Mouse (Mus musculus) left cerebral cortex, adult 18-20 months (tissue): Measurements from ENCODE around the gene Fosl2. TPM values are rescaled to one million over a fixed set of nuclear protein-coding genes. Genes with fewer than 3 reads are reported as not detected.

Experiments used
- DNase-seq, 2 experiments: peaks; one replicate each; pipeline ENCODE4 v3.0.0; 2021 to 2022; ENCODE audit warnings: low spot score in 2 of 2, mixed read lengths in 1 of 2
- long read RNA-seq, 2 experiments: library from polyadenylated mRNA; stranded (forward); transcript quantifications; one replicate each; pipeline ENCODE4 v2.0.0; 2021
- total RNA-seq, 2 experiments: library from RNA; stranded (reverse); gene quantifications; 2 replicates each; pipeline ENCODE4 v1.2.3; 2021

Gene Fosl2
- total RNA-seq = 10 to 100 TPM; 42.4 to 87.8 TPM
- long read RNA-seq, experiment 1, full-length matches to known transcripts = 11 of 26 reads
- long read RNA-seq, experiment 1, partial matches to known transcripts = 15 of 26 reads
- long read RNA-seq, experiment 1, other reads (novel, unspliced or antisense) = 0 of 26 reads
- long read RNA-seq, experiment 2, full-length matches to known transcripts = 1 of 4 reads
- long read RNA-seq, experiment 2, partial matches to known transcripts = 0 of 4 reads
- long read RNA-seq, experiment 2, other reads (novel, unspliced or antisense) = 3 of 4 reads

DNA sequence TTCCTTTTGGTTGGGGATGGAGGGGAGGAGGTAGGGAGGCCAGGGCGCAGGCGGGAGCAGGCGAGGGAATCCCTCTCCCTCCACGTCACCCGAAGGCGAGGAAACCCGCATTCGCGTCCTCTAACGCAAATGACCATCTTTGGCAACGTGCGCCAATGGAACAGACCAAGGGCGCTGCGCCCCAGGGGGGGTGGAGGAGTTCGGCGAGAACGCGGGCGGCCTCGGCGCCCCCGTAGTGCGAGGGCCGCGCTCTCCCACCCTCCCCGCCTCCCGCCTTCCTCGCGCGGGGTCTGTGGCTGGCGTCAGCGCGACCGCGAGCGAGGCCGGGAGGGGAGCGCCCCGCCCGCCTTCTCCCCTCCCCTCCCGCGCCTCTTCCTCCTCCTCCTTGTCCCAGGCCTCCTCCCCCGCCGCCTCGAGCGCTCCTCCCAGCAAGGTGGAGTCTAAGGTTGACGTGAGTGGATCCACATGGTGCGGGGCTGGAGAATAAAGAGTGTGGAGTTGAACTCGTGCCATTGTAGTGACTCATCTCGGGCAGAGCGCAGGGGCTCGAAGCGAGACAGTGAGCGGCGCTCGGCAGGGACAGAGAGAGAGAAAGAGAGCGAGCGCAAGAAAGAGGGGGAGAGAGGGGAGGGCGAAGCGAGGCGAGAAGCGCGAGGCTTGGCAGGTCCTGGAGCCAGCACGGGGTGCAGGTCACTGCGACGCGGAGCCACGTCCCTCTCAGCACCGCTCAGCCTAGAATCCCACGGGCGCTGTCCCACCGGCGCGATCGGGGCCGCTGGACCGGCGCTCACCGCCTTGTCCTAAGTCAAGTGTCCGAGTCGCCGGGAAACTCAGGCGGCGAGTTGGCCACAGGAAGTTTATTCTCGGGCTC lies at the start of gene Fosl2:
Fosl2 (plus strand) TSS at position 466 of the 871 bp plus-strand sequence.
- peak; percentile 92 to 95 for DNase-seq

DNA sequence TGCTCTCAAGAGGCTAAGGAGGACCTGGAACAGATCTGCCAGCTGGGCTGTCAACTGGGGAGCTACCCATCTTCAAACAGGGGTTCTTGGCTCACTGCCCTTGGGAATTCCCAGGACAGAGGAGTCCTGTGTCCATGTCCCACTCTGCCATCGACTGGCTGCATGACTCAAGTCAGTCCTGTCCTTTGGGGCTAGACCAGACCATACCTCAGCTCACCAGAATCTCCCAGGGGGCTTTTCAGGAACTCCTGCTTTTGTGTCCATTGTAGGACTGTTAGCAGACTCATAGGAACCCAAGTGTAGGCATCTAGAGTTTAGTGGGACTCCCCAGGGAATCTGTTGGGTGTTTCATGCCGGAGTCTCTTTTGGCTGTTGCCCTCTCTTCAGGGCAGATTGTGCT lies 49.6 kb upstream of the Fosl2 start:
- no peak for DNase-seq

DNA sequence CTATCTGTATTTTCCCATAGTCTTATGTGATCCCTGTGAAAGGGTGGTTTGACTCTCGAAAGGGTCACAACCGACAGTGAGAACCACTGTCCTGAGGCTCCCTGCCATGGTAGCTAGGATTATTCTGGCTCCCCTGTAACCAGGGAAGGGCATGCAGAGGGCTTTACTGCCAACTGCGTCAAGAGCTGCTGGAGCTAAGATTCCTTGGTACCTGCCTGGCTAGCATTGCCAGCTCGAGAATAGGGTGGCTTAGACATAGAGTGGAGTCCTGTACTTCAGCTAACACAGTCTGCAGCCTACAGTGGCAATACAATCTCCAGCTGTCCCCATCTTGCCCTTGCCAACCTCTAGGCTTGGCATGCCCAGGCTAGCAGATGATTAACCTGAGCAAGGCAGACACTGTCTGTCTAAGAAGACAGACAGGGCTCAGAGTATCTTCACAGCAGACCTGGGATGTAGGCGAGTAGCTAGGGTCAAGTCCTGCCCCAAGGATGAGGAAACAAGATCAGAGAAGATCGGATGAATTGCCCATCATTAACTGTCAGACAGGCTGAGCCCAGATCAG lies 49.0 kb upstream of the Fosl2 start:
- no peak for DNase-seq

DNA sequence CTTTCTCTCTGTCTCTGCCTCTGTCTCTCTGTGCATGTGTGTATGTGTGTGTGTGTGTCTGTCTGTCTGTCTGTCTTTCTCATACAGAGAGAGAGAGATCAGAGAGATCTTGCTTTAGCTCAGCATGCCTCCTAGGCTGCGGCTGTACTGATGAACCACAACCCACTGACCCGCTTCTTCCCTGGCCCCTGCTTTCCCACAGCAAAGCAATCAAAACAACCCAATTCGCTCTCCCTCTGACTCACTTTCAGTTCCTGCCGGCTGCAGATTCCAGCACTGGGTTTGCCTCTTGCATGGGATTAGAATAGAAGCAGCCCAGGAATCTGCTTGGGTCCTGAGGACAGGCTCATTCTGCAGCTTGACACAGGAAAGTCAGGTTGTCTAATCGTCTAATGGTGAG lies 46.1 kb upstream of the Fosl2 start:
- DNase-seq = no peak

DNA sequence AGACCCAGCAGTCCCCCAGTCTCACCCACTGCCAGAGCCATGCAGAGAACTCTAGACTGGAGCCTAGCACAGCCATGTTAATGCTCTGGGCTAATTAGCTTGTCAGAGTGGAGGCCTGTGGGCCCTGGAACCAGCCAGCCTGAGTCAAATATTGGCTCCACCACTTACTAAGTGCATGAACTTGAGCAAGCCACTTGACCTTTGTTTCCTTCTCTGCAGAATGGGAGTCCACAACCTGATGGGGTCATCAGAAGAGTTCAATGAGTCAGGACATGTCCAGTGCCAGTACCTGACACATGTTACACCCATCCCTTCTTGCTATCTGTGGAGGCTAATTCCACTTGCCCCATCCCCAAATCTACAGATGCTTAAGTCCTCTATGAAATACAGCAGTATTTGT lies 43.3 kb upstream of the Fosl2 start:
- no peak for DNase-seq

DNA sequence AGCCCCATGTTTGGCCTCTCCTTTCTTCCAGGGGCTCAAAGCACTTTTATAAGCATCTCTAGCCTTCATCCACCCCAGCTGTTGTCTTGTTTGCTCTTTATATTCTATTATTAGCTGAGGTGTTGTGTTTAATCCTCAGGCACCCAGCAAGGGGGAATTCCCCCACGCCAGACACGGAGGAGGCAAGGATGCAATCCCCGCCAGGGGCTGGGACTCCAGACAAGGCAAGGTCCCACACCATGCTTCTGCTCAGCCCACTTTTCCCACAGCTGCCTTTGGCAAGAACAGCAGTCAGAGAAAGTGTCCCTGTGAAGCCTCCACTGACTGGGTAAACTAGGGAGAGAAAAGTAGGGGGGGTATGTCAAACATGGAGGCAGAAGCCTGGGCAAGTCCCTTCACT lies 36.9 kb upstream of the Fosl2 start:
- no peak for DNase-seq

DNA sequence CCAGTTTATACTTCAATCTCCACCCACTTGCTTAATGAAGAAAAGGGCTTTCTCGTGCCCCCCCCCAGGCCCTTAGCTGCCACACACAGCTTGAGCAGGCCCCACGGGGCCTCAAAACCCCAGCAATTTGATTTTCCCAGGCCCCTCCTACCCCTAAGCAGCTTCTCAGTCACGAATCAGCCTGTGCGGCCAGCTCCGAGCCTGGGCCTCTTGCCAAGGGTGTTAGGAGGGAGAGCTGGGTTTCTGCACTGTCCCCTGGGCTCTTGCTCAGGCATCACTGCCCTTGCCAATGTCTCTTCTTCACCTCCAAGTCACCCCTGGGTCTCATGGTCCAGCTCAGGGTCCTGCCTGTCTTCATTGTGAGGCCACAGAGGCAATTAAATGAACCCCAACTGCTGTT lies 33.1 kb upstream of the Fosl2 start:
- no peak for DNase-seq

DNA sequence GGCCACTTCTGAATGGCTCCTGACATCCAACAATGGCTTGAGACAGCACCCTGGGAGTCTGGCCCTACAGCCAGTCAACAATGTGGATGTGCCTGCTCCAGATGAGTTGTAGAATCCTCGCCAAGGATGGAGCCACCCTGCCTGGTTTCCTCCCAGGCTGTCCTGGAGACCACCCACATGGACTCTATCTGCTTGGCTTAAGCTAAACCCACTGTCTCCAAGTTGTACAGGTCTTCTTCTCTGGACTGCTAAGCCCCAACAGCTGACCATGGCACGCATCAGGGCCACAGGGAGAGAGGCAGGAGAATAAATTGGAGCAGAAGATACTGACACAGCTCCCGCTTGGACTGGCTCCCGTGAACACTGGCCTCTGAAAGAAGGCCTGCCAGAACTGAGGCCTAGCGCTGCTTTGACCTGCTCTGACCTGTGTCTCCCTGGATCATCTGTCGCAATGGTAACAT lies 32.6 kb upstream of the Fosl2 start:
- no peak for DNase-seq

DNA sequence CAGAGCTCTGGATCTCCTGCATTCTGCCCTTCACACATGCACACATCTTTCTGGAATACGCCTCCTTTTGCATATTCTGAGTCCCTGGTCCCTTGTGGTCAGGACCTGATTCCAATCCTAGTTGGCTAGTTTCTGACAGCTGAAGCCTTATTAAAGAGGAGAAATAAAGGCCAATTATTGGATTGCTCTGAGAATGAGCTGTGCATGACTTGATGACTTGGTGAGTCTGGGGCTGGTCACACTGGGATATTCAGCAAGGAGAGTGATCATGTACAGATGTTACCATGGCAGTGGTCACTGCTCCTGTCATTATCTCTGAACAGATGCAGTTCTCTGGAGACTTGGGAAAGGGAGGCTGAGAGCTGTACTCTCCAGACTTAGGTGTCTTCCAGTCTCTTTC lies 32.1 kb upstream of the Fosl2 start:
- DNase-seq = no peak

DNA sequence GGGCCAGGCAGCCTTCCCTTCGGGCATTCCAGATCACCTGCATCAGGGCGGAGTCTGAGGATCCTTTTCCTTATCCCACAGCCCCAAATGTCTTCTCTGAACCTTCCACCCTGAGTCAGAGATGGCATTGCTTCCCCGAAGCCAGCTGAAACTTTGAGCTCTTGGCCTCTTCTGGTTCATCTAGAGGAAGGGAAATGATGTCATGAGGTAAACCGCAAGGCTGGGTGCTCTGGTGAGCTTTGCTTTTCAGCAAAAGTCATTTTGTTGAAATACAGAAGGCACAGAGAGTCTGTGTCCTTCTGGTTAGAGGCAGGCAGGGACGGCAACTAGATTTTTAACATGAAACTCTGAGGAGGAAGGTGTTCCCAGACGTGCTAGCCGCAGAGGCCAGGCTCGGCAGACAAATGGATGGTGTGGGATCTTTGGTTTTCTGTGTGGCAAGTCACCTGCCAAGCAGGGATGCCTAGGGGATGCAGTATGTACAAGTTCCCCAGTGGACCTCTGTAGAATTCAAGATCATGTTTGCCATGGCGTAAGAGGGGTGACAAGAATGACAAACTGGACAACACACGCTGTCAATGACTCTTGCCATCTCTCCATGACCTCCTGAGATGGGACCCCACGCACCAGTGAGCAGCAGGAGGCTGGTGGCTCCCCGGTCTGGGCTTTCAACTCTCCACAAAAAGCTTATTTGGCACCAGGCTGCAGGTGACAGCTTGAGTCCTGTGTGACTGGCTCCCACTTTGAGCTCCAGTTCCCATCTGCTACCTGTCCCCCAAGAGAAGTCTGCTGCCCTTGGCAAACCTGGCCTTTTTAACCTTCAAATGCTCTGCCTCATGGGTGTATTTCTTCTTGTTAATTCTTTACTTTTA lies 31.2 kb upstream of the Fosl2 start:
- no peak for DNase-seq

DNA sequence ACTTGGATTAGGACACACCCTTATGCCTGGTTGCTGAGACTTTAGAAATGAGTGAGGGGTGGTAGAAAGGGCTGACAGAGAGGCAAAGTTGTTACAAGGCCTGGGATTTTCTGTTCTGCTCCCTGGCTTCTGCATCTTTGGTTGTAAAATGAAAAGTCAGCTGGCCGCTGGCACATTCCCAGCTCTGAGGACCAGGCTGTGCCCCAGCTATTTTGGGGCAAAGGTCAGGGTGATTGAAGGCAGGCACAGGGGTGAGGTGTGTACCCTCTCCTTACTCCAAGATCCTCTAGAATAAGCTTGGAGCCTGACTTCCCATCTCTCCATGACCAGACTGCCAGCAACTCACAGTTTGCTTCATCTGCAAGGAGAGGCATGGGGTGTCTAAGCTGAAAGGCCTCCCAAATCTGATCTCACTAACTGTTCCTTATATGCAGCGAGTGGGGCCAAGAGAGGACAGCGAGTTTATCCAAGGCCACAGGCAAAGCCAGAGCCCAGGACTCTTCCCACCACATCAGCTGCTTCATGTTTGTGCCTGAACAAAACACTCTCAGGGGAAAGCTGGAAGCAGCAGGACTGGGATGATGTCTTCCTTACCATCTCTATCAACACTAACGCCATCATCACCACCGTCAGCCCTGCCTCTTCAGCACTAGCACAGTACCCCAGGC lies 29.0 kb upstream of the Fosl2 start:
- no peak for DNase-seq

DNA sequence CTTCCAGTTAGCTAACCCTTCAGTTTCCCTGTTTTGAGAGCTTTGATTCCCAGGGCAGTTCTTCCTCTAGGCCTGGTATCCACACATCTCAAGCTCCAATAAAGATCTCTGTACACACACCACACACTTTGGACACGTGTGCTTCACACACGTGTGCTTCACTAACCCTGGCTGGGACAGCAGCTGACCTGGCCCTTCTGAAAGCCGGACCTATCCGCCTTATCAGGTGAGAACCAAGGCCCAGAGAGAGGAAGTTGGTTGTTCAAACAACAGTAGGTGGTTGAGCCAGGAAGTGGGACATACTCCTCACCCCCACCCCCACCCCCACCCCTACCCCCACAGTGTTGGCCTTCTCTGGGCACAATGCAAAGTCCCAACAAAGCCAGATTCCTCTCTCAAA lies 24.9 kb upstream of the Fosl2 start:
- no peak for DNase-seq

DNA sequence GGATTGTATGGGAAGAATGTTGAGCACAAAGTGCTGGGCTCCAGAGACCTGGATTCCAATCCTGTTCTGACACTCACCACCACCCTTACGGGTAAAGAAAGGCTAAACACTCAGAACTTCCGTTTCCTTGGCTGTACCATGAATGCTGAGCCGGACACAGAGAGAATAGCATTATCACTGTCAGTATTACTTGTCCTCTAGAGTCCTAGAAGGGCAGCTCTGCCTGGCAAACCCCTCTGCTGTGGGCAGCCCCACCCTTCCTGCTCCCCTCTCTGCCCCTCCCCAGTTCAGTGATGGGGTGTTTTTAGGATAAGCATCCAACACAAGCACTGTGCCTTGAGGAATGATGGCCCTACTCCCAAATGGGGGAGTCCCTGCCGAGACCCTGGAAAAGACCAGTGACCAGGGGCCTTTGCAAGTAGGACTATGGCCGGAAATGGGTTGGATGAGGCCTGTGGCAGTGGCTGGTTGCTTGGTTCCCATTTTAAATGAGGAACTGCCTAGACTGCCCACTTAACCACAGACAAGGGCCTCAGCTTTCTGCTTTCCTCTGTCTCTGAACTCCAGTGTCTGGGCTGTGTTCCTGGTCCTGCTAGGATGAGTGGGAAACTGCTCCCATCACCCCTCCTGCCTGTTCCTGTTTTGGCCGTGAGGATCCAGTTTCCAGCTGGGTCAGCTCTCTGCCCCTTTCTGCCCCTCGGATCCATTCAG lies 23.2 kb upstream of the Fosl2 start:
- DNase-seq = no peak

DNA sequence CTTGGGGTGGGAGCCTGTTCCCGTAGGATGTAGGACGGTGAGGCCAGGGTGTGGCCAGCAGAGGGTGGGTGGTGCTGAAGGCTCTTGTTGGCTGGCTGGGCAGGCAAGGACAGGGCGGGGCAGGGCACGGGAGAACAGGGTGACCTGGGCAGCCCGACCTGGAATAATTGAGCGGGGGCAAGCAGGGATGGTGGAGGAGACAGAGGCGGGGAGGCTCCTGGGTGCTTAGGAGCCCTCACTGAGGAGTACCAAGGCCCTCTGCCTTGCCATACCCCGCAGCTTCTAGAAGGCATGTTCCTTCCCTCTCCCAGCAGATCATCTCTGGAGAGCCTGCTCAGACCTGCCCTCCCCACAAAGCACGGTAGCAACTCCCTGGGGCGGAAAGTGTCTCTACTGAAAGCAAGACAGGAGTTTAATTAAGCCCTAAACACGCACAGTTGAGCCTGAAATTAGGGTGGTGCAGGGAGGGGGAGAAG lies 14.7 kb upstream of the Fosl2 start:
- DNase-seq = no peak

DNA sequence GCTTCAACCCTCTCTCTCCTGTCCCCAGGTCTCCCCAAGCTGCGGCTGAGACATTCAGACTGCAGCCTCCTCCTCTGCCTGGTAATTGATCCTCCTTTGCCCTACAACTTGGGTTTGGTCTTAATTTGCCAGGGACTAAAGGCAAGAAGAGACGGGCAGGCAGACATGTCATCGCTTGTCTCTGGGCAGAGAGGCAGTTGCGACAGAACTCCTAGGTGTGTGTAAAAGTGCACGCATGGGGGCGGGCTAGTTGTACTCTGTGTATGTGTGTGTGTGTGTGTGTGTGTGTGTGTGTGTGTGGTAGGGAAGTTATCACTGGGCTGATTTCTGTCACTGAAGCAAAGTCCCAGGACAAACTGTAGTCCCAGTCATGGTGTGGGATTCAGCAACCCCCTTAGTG lies 13.7 kb upstream of the Fosl2 start:
- no peak for DNase-seq

DNA sequence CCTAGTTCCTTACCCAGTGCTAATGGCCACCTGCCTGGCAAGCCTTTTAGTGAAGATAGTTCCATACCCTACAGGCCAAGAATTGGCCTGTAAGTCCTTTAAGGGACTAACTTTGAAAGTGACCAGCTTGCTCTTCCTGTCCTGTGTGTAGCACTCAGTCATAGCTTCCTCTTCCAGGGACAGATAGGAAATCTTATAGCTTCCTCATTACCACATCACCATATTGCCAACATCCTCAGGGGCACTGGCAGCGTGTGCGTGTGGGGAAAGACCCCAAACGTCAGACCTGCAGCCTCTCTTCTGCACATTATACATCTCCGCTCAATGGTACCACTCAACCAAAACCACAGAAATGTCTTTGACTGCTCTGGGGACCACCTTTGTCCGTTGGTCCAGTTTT lies 13.2 kb upstream of the Fosl2 start:
- no peak for DNase-seq

DNA sequence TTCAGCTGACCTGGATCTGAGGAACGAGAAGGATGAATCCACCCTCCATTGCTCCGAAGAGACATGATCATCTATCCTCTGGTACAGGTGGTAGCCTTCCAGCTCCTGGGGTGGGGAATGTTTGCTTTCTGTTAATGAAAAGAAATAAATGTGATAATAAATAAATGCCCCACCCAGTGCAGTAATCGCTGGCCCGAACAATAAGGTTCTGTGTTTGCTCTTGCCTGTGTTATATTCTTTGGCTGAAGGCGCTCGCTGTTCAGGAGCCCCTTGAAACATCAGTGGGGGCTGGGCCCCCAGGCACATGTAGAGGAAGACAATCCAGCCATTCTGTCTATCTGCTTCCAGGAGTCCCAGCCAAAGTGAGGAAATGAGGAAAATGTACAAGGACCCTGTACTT lies 10.6 kb upstream of the Fosl2 start:
- DNase-seq = no peak

DNA sequence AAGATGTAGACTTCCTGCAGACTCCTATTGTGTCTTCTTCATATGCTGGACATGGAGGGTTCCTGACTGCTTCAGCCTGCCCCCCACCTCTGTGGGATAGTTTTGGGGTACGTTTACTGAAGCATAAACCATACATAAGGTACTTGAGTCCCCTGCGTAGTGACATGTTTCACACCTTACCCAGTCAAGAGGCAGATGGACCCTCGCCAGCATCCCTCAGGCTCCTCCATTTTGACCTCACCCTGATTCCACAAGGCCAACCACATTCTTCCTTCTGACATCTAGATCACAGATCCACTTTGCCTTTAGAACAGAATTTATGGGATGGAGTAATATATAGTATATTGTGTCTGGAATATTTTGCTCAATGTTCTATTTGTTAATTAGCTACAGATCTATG lies 8.4 kb upstream of the Fosl2 start:
- DNase-seq = no peak

DNA sequence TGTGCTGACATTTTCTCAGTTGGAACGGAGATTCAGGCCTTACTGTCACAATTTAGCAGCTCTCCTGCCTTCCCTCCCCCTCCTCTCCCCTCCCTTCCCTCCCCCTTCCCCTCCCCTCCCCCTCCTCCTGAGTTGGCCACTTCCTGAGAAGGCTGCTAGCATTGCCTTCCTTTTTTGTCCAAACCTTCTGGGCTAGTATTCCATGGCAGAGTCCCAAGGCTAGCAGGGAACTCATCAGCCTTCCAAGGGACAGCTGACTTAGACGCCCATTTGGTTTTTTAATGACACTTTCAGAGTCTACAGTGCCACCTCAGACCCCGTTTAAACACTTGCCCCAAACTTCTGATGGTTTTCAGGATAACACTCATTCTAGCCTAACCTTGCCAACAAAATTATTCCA lies 7.7 kb upstream of the Fosl2 start:
- DNase-seq = no peak

DNA sequence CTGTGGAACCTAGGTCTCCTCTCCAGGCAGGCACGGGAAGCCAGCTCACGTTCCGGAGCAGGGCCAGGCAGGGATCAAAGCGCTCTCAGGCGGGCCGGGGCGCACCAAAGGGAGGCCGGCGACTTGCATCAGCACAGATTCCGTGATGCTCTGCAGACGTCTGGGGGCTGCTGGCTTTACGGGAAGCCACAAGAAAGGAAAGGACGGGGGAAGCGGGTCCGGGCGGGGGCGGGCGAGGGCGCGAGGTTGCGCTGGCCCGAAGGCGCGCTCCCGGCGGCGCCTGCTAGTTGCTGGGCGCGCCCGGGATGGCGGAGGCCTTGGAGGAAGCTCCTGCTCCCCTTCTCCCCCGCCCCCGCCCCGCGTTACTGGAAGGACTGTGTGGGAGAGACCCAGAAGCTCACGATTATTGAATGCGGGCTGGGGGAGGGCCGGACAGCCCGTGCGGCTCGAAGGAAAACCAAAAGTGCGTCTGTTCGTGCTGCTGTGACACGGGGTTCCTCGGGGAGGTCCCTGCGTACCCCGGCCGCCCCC lies 2.6 kb upstream of the Fosl2 start:
- peak; percentile 43 to 70 for DNase-seq
